Mouse (Mus musculus): ENCODE results near the gene Scd4. TPM values are rescaled to one million over a fixed set of nuclear protein-coding genes. Genes with fewer than 3 reads are reported as not detected.

Gene Scd4
- polyA plus RNA-seq, 1 experiment from 2014 or later, result not detected

GRCm38 (mm10) chr19:44297068-44297760 is 35.7 kb upstream of the Scd4 start:
- Histone ChIP-seq H3K9me3 (ENCODE audit: control insufficient read depth, low read length) (no peaks in the 10 kb centered on the region), H3K4me1 (ENCODE audit: control insufficient read depth, insufficient read depth, low read length) (peaks cover 43% of the 10 kb centered on the region), H3K4me3 (ENCODE audit: low read depth, low read length) (peak overlapping the region; percentile 94), H3K4me2 (ENCODE audit: low read depth, severe bottlenecking) (peak overlapping the region; percentile 100), H3K27ac (replicated peaks; ENCODE audit: low read depth, low read length) (no peak overlapping the region), H3K27me3 (ENCODE audit: control insufficient read depth, insufficient read depth, low read length) (no peaks in the 10 kb centered on the region), H3K9ac (ENCODE audit: low read length) (peak overlapping the region; percentile 41), H3K36me3 (ENCODE audit: control insufficient read depth, insufficient read depth, low read length) (peaks cover 45% of the 10 kb centered on the region)
- DNase-seq (ENCODE audit: low spot score) (no peak), ATAC-seq (ENCODE audit: insufficient number of reproducible peaks, low FRiP score, low TSS enrichment, low read depth) (no peak)
- 76% methylated on average over 8 of the region's 8 CpGs for WGBS

- 91% methylated on average over 9 of the region's 9 CpGs for WGBS
- DNase-seq (ENCODE audit: low spot score) (no peak), ATAC-seq (ENCODE audit: insufficient number of reproducible peaks, low FRiP score, low TSS enrichment, low read depth) (no peak)
- no peaks in the 10 kb centered on the region for H3K27me3 ChIP-seq (ENCODE audit: control insufficient read depth, insufficient read depth, low read length)
- no peak overlapping the region for H3K27ac ChIP-seq (replicated peaks; ENCODE audit: low read depth, low read length)
- H3K9ac ChIP-seq (ENCODE audit: low read length), result no peak overlapping the region
- peaks cover 37% of the 10 kb centered on the region for H3K4me1 ChIP-seq (ENCODE audit: control insufficient read depth, insufficient read depth, low read length)
- no peaks in the 10 kb centered on the region for H3K9me3 ChIP-seq (ENCODE audit: control insufficient read depth, low read length)
- peak overlapping the region; percentile 94 for H3K4me3 ChIP-seq (ENCODE audit: low read depth, low read length)
- H3K4me2 ChIP-seq (ENCODE audit: low read depth, severe bottlenecking), result peak overlapping the region; percentile 100
- H3K36me3 ChIP-seq (ENCODE audit: control insufficient read depth, insufficient read depth, low read length), result peaks cover 50% of the 10 kb centered on the region
Observed at GRCm38 (mm10) chr19:44297862-44298261, 35.0 kb upstream of the Scd4 start.

- no peak overlapping the region for H3K9ac ChIP-seq (ENCODE audit: low read length)
- peak overlapping the region; percentile 100; the same call in 1 of the 2 replicates for H3K4me2 ChIP-seq (ENCODE audit: low read depth, severe bottlenecking)
- ATAC-seq (ENCODE audit: insufficient number of reproducible peaks, low FRiP score, low TSS enrichment, low read depth) (no peak), DNase-seq (ENCODE audit: low spot score) (no peak)
- peak overlapping the region; percentile 94; the same call in 1 of the 2 replicates for H3K4me3 ChIP-seq (ENCODE audit: low read depth, low read length)
- no peaks in the 10 kb centered on the region for H3K27me3 ChIP-seq (ENCODE audit: control insufficient read depth, insufficient read depth, low read length)
- H3K27ac ChIP-seq (replicated peaks; ENCODE audit: low read depth, low read length), result no peak overlapping the region
- H3K4me1 ChIP-seq (ENCODE audit: control insufficient read depth, insufficient read depth, low read length), result peaks cover 34% of the 10 kb centered on the region
- H3K9me3 ChIP-seq (ENCODE audit: control insufficient read depth, low read length), result no peaks in the 10 kb centered on the region
- 91% methylated on average over 9 of the region's 9 CpGs for WGBS
- peaks cover 57% of the 10 kb centered on the region for H3K36me3 ChIP-seq (ENCODE audit: control insufficient read depth, insufficient read depth, low read length)
Observed at GRCm38 (mm10) chr19:44299078-44299477, 33.8 kb upstream of the Scd4 start.

GRCm38 (mm10) chr19:44299902-44300301 is 33.0 kb upstream of the Scd4 start:
- no peaks in the 10 kb centered on the region for H3K27me3 ChIP-seq (ENCODE audit: control insufficient read depth, insufficient read depth, low read length)
- WGBS, result 86% methylated on average over 6 of the region's 6 CpGs
- no peak overlapping the region for H3K4me2 ChIP-seq (ENCODE audit: low read depth, severe bottlenecking)
- H3K27ac ChIP-seq (replicated peaks; ENCODE audit: low read depth, low read length), result no peak overlapping the region
- H3K9me3 ChIP-seq (ENCODE audit: control insufficient read depth, low read length), result no peaks in the 10 kb centered on the region
- peaks cover 63% of the 10 kb centered on the region for H3K36me3 ChIP-seq (ENCODE audit: control insufficient read depth, insufficient read depth, low read length)
- ATAC-seq (ENCODE audit: insufficient number of reproducible peaks, low FRiP score, low TSS enrichment, low read depth), result no peak
- H3K4me3 ChIP-seq (ENCODE audit: low read depth, low read length), result no peak overlapping the region
- peaks cover 34% of the 10 kb centered on the region for H3K4me1 ChIP-seq (ENCODE audit: control insufficient read depth, insufficient read depth, low read length)
- DNase-seq (ENCODE audit: low spot score), result no peak
- H3K9ac ChIP-seq (ENCODE audit: low read length), result no peak overlapping the region

GRCm38 (mm10) chr19:44300520-44300919 is 32.4 kb upstream of the Scd4 start:
- H3K9ac ChIP-seq (ENCODE audit: low read length), result no peak overlapping the region

GRCm38 (mm10) chr19:44301176-44301575 is 31.7 kb upstream of the Scd4 start:
- 88% methylated on average over 16 of the region's 16 CpGs for WGBS
- H3K9ac ChIP-seq (ENCODE audit: low read length), result no peak overlapping the region
- H3K9me3 ChIP-seq (ENCODE audit: control insufficient read depth, low read length), result no peaks in the 10 kb centered on the region
- H3K36me3 ChIP-seq (ENCODE audit: control insufficient read depth, insufficient read depth, low read length), result peaks cover 63% of the 10 kb centered on the region
- no peaks in the 10 kb centered on the region for H3K27me3 ChIP-seq (ENCODE audit: control insufficient read depth, insufficient read depth, low read length)
- no peak overlapping the region for H3K27ac ChIP-seq (replicated peaks; ENCODE audit: low read depth, low read length)
- ATAC-seq (ENCODE audit: insufficient number of reproducible peaks, low FRiP score, low TSS enrichment, low read depth) (no peak), DNase-seq (ENCODE audit: low spot score) (no peak)
- peaks cover 28% of the 10 kb centered on the region for H3K4me1 ChIP-seq (ENCODE audit: control insufficient read depth, insufficient read depth, low read length)
- H3K4me2 ChIP-seq (ENCODE audit: low read depth, severe bottlenecking), result no peak overlapping the region
- H3K4me3 ChIP-seq (ENCODE audit: low read depth, low read length), result no peak overlapping the region

More at GRCm38 (mm10) chr19:44300520-44300919, 32.4 kb upstream of the Scd4 start:
- H3K4me1 ChIP-seq (ENCODE audit: control insufficient read depth, insufficient read depth, low read length), result peaks cover 32% of the 10 kb centered on the region
- no peak overlapping the region for H3K4me2 ChIP-seq (ENCODE audit: low read depth, severe bottlenecking)
- WGBS, result 88% methylated on average over 7 of the region's 7 CpGs
- no peaks in the 10 kb centered on the region for H3K27me3 ChIP-seq (ENCODE audit: control insufficient read depth, insufficient read depth, low read length)
- no peak for DNase-seq (ENCODE audit: low spot score)
- peaks cover 64% of the 10 kb centered on the region for H3K36me3 ChIP-seq (ENCODE audit: control insufficient read depth, insufficient read depth, low read length)
- H3K27ac ChIP-seq (replicated peaks; ENCODE audit: low read depth, low read length), result no peak overlapping the region
- ATAC-seq (ENCODE audit: insufficient number of reproducible peaks, low FRiP score, low TSS enrichment, low read depth), result no peak
- no peak overlapping the region for H3K4me3 ChIP-seq (ENCODE audit: low read depth, low read length)
- no peaks in the 10 kb centered on the region for H3K9me3 ChIP-seq (ENCODE audit: control insufficient read depth, low read length)

GRCm38 (mm10) chr19:44301671-44302305 is 31.1 kb upstream of the Scd4 start:
- H3K9me3 ChIP-seq (ENCODE audit: control insufficient read depth, low read length), result no peaks in the 10 kb centered on the region
- 87% methylated on average over 9 of the region's 9 CpGs for WGBS
- H3K36me3 ChIP-seq (ENCODE audit: control insufficient read depth, insufficient read depth, low read length), result peaks cover 60% of the 10 kb centered on the region
- H3K4me3 ChIP-seq (ENCODE audit: low read depth, low read length), result no peak overlapping the region
- ATAC-seq (ENCODE audit: insufficient number of reproducible peaks, low FRiP score, low TSS enrichment, low read depth) (no peak), DNase-seq (ENCODE audit: low spot score) (no peak)
- H3K27me3 ChIP-seq (ENCODE audit: control insufficient read depth, insufficient read depth, low read length), result no peaks in the 10 kb centered on the region
- no peak overlapping the region for H3K27ac ChIP-seq (replicated peaks; ENCODE audit: low read depth, low read length)
- H3K4me2 ChIP-seq (ENCODE audit: low read depth, severe bottlenecking), result no peak overlapping the region
- peaks cover 27% of the 10 kb centered on the region for H3K4me1 ChIP-seq (ENCODE audit: control insufficient read depth, insufficient read depth, low read length)
- H3K9ac ChIP-seq (ENCODE audit: low read length), result no peak overlapping the region

- Histone ChIP-seq H3K9me3 (ENCODE audit: control insufficient read depth, low read length) (no peaks in the 10 kb centered on the region), H3K4me1 (ENCODE audit: control insufficient read depth, insufficient read depth, low read length) (peaks cover 16% of the 10 kb centered on the region), H3K4me3 (ENCODE audit: low read depth, low read length) (no peak overlapping the region), H3K9ac (ENCODE audit: low read length) (no peak overlapping the region), H3K36me3 (ENCODE audit: control insufficient read depth, insufficient read depth, low read length) (peaks cover 58% of the 10 kb centered on the region), H3K27me3 (ENCODE audit: control insufficient read depth, insufficient read depth, low read length) (no peaks in the 10 kb centered on the region), H3K27ac (replicated peaks; ENCODE audit: low read depth, low read length) (no peak overlapping the region), H3K4me2 (ENCODE audit: low read depth, severe bottlenecking) (no peak overlapping the region)
- DNase-seq (ENCODE audit: low spot score) (peak; percentile 19), ATAC-seq (ENCODE audit: insufficient number of reproducible peaks, low FRiP score, low TSS enrichment, low read depth) (no peak)
- WGBS, result 94% methylated on average over 11 of the region's 11 CpGs
Observed at GRCm38 (mm10) chr19:44302901-44303300, 30.0 kb upstream of the Scd4 start.

All from limb, embryonic 11.5 days (tissue).